Comparison of ENCODE assay signal across 20 mouse cellular contexts in genomic region chrX:66461459-66462001, GRCm38 (mm10).
A peak's percentile ranks its signal among the peaks of the same experiment; 100 is the strongest.
DNase-seq lines count a peak whose midpoint lies in the region; ATAC-seq and TF ChIP-seq lines count a peak whose summit lies in the region.
"Had no signal": no experiment of that assay in that cellular context is flagged by ENCODE, and none has a peak within 500 bp of the region (broad histone marks: within the 10 kb centered on the region; RNA-seq: fewer than 3 reads in every experiment).

No protein-coding gene starts in this region.

- no peak for DNase-seq in hindbrain, embryonic 14.5 days (ENCODE audit: low spot score)
- peak; percentile 12 for DNase-seq in midbrain, embryonic 14.5 days
- no peak for DNase-seq in midbrain, postnatal 0 days (ENCODE audit: low spot score)
- peak; percentile 23 to 25 for DNase-seq in right cerebral cortex, postnatal 10 days (ENCODE audit: low spot score in 2 of 2)
- no peak for DNase-seq in right cerebral cortex, postnatal 4 days
- DNase-seq: adrenal gland, adult 2 months; adrenal gland, postnatal 25 days; cerebellum, adult 11-12 months; cerebellum, adult 9-11 months; cerebellum, postnatal 36 days; forebrain, postnatal 0 days; heart, adult 18-20 months; heart, postnatal 10 days; heart, postnatal 4 days; kidney, adult 18-20 months had no signal

- H3K4me2 ChIP-seq in hindbrain, embryonic 15.5 days = no peak overlapping the region
- no peak overlapping the region for H3K4me2 ChIP-seq in hindbrain, embryonic 14.5 days (replicated peaks)
- no peak overlapping the region for H3K4me2 ChIP-seq in midbrain, embryonic 14.5 days (ENCODE audit: low read length)
- H3K4me2 ChIP-seq in midbrain, postnatal 0 days (ENCODE audit: low read depth, low read length, poor library complexity, severe bottlenecking) = no peak overlapping the region
- H3K4me2 ChIP-seq: embryonic facial prominence, embryonic 13.5 days; intestine, embryonic 15.5 days had no signal

- peak; percentile 68; the same call in 1 of the 2 replicates for ATAC-seq in hindbrain, embryonic 15.5 days (ENCODE audit: low FRiP score, low read depth)
- no peak; the same call in 1 of the 2 replicates for ATAC-seq in hindbrain, embryonic 14.5 days (ENCODE audit: low FRiP score)
- no peak for ATAC-seq in midbrain, embryonic 14.5 days (ENCODE audit: low FRiP score, low TSS enrichment)
- no peak for ATAC-seq in midbrain, postnatal 0 days (ENCODE audit: low FRiP score)
- no peak for ATAC-seq in erythroid progenitor cell, adult 5-6 weeks (replicated peaks; ENCODE audit: low FRiP score, poor library complexity, severe bottlenecking)
- ATAC-seq: forebrain, postnatal 0 days; intestine, embryonic 15.5 days had no signal

- no peaks in the 10 kb centered on the region for H3K9me3 ChIP-seq in hindbrain, embryonic 15.5 days
- no peaks in the 10 kb centered on the region for H3K9me3 ChIP-seq in hindbrain, embryonic 14.5 days (ENCODE audit: control insufficient read depth, low read length)
- H3K9me3 ChIP-seq in midbrain, embryonic 14.5 days (ENCODE audit: control insufficient read depth, low read length) = no peaks in the 10 kb centered on the region
- no peaks in the 10 kb centered on the region for H3K9me3 ChIP-seq in midbrain, postnatal 0 days (ENCODE audit: low read length)
- H3K9me3 ChIP-seq: embryonic facial prominence, embryonic 13.5 days; heart, embryonic 10.5 days; intestine, embryonic 15.5 days had no signal

- no peaks in the 10 kb centered on the region for H3K36me3 ChIP-seq in hindbrain, embryonic 15.5 days
- no peaks in the 10 kb centered on the region for H3K36me3 ChIP-seq in hindbrain, embryonic 14.5 days (replicated peaks; ENCODE audit: control insufficient read depth, insufficient read depth)
- no peaks in the 10 kb centered on the region for H3K36me3 ChIP-seq in midbrain, embryonic 14.5 days (ENCODE audit: control insufficient read depth, insufficient read depth, low read length)
- H3K36me3 ChIP-seq in midbrain, postnatal 0 days (ENCODE audit: insufficient read depth, low read length) = no peaks in the 10 kb centered on the region
- H3K36me3 ChIP-seq: embryonic facial prominence, embryonic 13.5 days; heart, embryonic 10.5 days; intestine, embryonic 15.5 days had no signal

- H3K27ac ChIP-seq in hindbrain, embryonic 15.5 days (replicated peaks) = no peak overlapping the region
- H3K27ac ChIP-seq in hindbrain, embryonic 14.5 days = no peak overlapping the region
- no peak overlapping the region for H3K27ac ChIP-seq in midbrain, embryonic 14.5 days (replicated peaks; ENCODE audit: low read depth, low read length)
- H3K27ac ChIP-seq in midbrain, postnatal 0 days (ENCODE audit: low read depth, low read length) = no peak overlapping the region
- H3K27ac ChIP-seq: embryonic facial prominence, embryonic 13.5 days; heart, embryonic 10.5 days; intestine, embryonic 15.5 days had no signal

- H3K4me1 ChIP-seq in hindbrain, embryonic 15.5 days (replicated peaks) = no peaks in the 10 kb centered on the region
- H3K4me1 ChIP-seq in hindbrain, embryonic 14.5 days (replicated peaks; ENCODE audit: control insufficient read depth, insufficient read depth, low read length) = no peaks in the 10 kb centered on the region
- no peaks in the 10 kb centered on the region for H3K4me1 ChIP-seq in midbrain, embryonic 14.5 days (ENCODE audit: control insufficient read depth, insufficient read depth, low read length)
- no peaks in the 10 kb centered on the region for H3K4me1 ChIP-seq in midbrain, postnatal 0 days (ENCODE audit: insufficient read depth, low read length)
- H3K4me1 ChIP-seq: embryonic facial prominence, embryonic 13.5 days; heart, embryonic 10.5 days; intestine, embryonic 15.5 days had no signal

- WGBS in hindbrain, embryonic 15.5 days = 50% methylated on average over 3 of the region's 3 CpGs
- WGBS in hindbrain, embryonic 14.5 days = 70% methylated on average over 3 of the region's 3 CpGs
- WGBS in midbrain, embryonic 14.5 days = 56% methylated on average over 3 of the region's 3 CpGs
- 63% methylated on average over 3 of the region's 3 CpGs for WGBS in midbrain, postnatal 0 days

- H3K4me3 ChIP-seq in hindbrain, embryonic 15.5 days = no peak overlapping the region
- no peak overlapping the region for H3K4me3 ChIP-seq in hindbrain, embryonic 14.5 days (replicated peaks; ENCODE audit: low read length)
- H3K4me3 ChIP-seq in midbrain, embryonic 14.5 days (replicated peaks; ENCODE audit: low read depth, low read length) = no peak overlapping the region
- H3K4me3 ChIP-seq in midbrain, postnatal 0 days (ENCODE audit: low read depth, low read length) = no peak overlapping the region
- H3K4me3 ChIP-seq: embryonic facial prominence, embryonic 13.5 days; heart, embryonic 10.5 days; intestine, embryonic 15.5 days had no signal

- no peak for TF ChIP-seq CTCF in midbrain, postnatal 0 days (IDR thresholded peaks at IDR 0.05)

- no peak overlapping the region for H3K9ac ChIP-seq in hindbrain, embryonic 15.5 days
- H3K9ac ChIP-seq in hindbrain, embryonic 14.5 days = no peak overlapping the region
- no peak overlapping the region for H3K9ac ChIP-seq in midbrain, embryonic 14.5 days (replicated peaks; ENCODE audit: low read length)
- H3K9ac ChIP-seq in midbrain, postnatal 0 days (replicated peaks; ENCODE audit: low read length, poor library complexity, severe bottlenecking) = no peak overlapping the region
- H3K9ac ChIP-seq: embryonic facial prominence, embryonic 13.5 days; forebrain, postnatal 0 days; intestine, embryonic 15.5 days had no signal

- H3K27me3 ChIP-seq in hindbrain, embryonic 15.5 days = no peaks in the 10 kb centered on the region
- no peaks in the 10 kb centered on the region for H3K27me3 ChIP-seq in hindbrain, embryonic 14.5 days (ENCODE audit: control insufficient read depth, insufficient read depth, low read length)
- H3K27me3 ChIP-seq in midbrain, embryonic 14.5 days (ENCODE audit: control insufficient read depth, insufficient read depth, low read length) = no peaks in the 10 kb centered on the region
- H3K27me3 ChIP-seq in midbrain, postnatal 0 days (ENCODE audit: insufficient read depth, low read length) = no peaks in the 10 kb centered on the region
- H3K27me3 ChIP-seq: embryonic facial prominence, embryonic 13.5 days; intestine, embryonic 15.5 days had no signal

Comparison
In these comparisons a context has a peak if more than half of its experiments do, and no peak if none do; other contexts are left out.
1. DNase-seq: peak in midbrain, embryonic 14.5 days (single experiment) and right cerebral cortex, postnatal 10 days (2 of 2); none in hindbrain, embryonic 14.5 days (single experiment), midbrain, postnatal 0 days (single experiment) and right cerebral cortex, postnatal 4 days (single experiment).